Mouse (Mus musculus) lung, adult 2 months (tissue): ENCODE results near the gene Prss38.

ENCODE experiments used
- CTCF ChIP-seq: fragments of 200-500 bp; IDR thresholded peaks from 2 replicates; pipeline ENCODE4 v1.5.1; 2011; ENCODE audit warnings: mild to moderate bottlenecking, low read length, control low read depth; ENCODE audit not compliant: insufficient read depth
- POLR2A ChIP-seq: fragments of 200-500 bp; IDR thresholded peaks from 2 replicates; pipeline ENCODE4 v1.6.1; 2011; ENCODE audit warnings: low read depth, mild to moderate bottlenecking, control low read depth, low read length, borderline replicate concordance; ENCODE audit errors: extremely low read depth

- TF ChIP-seq POLR2A: no peak
- no peak for TF ChIP-seq CTCF
These were observed 22.3 kb upstream of the Prss38 start for GRCm38 (mm10) chr11:59397536-59398371.
